Mouse (Mus musculus): ENCODE measurements around the gene Ipp.

The Ipp gene

GRCm38 (mm10) chr4:116557306-116558121, 50.2 kb downstream of the Ipp start, which contains the start of gene Gpbp1l1:
Gene Gpbp1l1 (plus strand): TSS chr4:116557658.
- peak; percentile 98 for DNase-seq (ENCODE audit: low spot score in 2 of 2)

- no peak for DNase-seq (ENCODE audit: low spot score in 2 of 2)
Observed at GRCm38 (mm10) chr4:116558151-116558882, 51.0 kb downstream of the Ipp start.
